Mouse (Mus musculus): ENCODE results near the gene Osm. TPM values are rescaled to one million over a fixed set of nuclear protein-coding genes. Genes with fewer than 3 reads are reported as not detected.

Osm gene
- polyA plus RNA-seq, 1 experiment from 2014 or later = 0.14 TPM

GRCm38 (mm10) chr11:4209556-4209955 lies 26.7 kb upstream of the Osm start:
- H3K9me3 ChIP-seq (replicated peaks; ENCODE audit: control insufficient read depth, low read length) = no peaks in the 10 kb centered on the region
- no peak overlapping the region for H3K4me3 ChIP-seq (replicated peaks; ENCODE audit: low read length)
- no peak overlapping the region for H3K9ac ChIP-seq (ENCODE audit: low read length)
- H3K27ac ChIP-seq (ENCODE audit: low read length) = no peak overlapping the region
- no peak overlapping the region for H3K4me2 ChIP-seq (ENCODE audit: low read depth, low read length)
- 78% methylated on average over 5 of the region's 5 CpGs for WGBS
- no peaks in the 10 kb centered on the region for H3K27me3 ChIP-seq (ENCODE audit: control insufficient read depth, insufficient read depth, low read length)
- H3K36me3 ChIP-seq (ENCODE audit: control insufficient read depth, insufficient read depth, low read length) = peaks cover 25% of the 10 kb centered on the region; the same call in 1 of the 2 replicates
- H3K4me1 ChIP-seq (ENCODE audit: control insufficient read depth, insufficient read depth, low read length) = no peaks in the 10 kb centered on the region
- no peak for ATAC-seq (ENCODE audit: insufficient read depth, low FRiP score)

DNA sequence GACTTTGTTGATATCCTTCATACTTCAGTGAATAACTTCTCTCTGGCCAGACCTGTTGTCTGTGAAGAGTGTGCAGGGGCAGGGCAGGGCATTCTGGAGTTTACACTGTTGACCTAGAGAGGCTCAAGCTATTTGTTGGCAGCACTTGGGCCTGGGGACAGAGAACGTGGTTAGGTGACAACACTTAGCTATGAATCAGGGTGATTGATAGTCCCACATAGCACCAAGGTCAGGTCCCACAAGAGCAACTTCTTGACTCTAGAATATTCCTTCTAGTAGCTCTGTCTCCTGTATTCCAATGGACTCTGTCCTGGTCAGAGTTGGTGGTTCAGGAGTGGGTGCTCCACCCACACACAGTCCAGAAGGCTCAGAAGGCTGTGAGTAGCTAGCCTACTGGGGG lies 25.4 kb upstream of the Osm start:
- H3K4me1 ChIP-seq (ENCODE audit: control insufficient read depth, insufficient read depth, low read length) = no peaks in the 10 kb centered on the region
- no peak overlapping the region for H3K9ac ChIP-seq (ENCODE audit: low read length)
- no peaks in the 10 kb centered on the region for H3K9me3 ChIP-seq (replicated peaks; ENCODE audit: control insufficient read depth, low read length)
- WGBS = 48% methylated on average over 1 of the region's 1 CpGs
- H3K4me2 ChIP-seq (ENCODE audit: low read depth, low read length) = no peak overlapping the region
- no peak overlapping the region for H3K27ac ChIP-seq (ENCODE audit: low read length)
- ATAC-seq (ENCODE audit: insufficient read depth, low FRiP score) = no peak
- H3K36me3 ChIP-seq (ENCODE audit: control insufficient read depth, insufficient read depth, low read length) = peaks cover 33% of the 10 kb centered on the region; the same call in 1 of the 2 replicates
- H3K4me3 ChIP-seq (replicated peaks; ENCODE audit: low read length) = no peak overlapping the region
- no peaks in the 10 kb centered on the region for H3K27me3 ChIP-seq (ENCODE audit: control insufficient read depth, insufficient read depth, low read length)

DNA sequence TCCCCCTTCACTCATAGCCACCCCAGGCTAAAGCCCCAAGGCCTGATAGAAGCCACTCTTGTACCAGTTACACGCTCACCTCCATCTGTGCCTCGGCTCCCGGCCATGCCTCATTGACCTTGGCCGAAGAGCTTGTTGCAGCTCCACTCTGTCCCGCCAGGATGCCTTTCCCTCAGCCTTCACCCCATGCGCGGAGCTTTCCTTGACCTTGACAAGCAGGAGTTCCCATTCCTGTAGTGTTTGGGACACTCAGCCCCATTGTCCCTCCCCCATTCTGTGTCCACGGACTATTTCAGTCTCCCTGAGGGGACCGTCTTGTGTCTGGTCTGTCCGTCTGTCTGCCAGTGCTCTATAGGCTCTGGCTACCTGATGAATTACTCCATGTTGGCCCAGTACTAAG lies 23.1 kb upstream of the Osm start:
- no peaks in the 10 kb centered on the region for H3K4me1 ChIP-seq (ENCODE audit: control insufficient read depth, insufficient read depth, low read length)
- no peak overlapping the region for H3K27ac ChIP-seq (ENCODE audit: low read length)

GRCm38 (mm10) chr11:4214572-4214971 lies 21.6 kb upstream of the Osm start:
- ATAC-seq (ENCODE audit: insufficient read depth, low FRiP score) = no peak
- peaks cover 28% of the 10 kb centered on the region; the same call in 1 of the 2 replicates for H3K36me3 ChIP-seq (ENCODE audit: control insufficient read depth, insufficient read depth, low read length)

More for the DNA sequence above, 23.1 kb upstream of the Osm start:
- peaks cover 28% of the 10 kb centered on the region; the same call in 1 of the 2 replicates for H3K36me3 ChIP-seq (ENCODE audit: control insufficient read depth, insufficient read depth, low read length)
- H3K27me3 ChIP-seq (ENCODE audit: control insufficient read depth, insufficient read depth, low read length) = no peaks in the 10 kb centered on the region
- H3K9me3 ChIP-seq (replicated peaks; ENCODE audit: control insufficient read depth, low read length) = no peaks in the 10 kb centered on the region
- 89% methylated on average over 10 of the region's 10 CpGs for WGBS
- no peak for ATAC-seq (ENCODE audit: insufficient read depth, low FRiP score)
- H3K4me3 ChIP-seq (replicated peaks; ENCODE audit: low read length) = no peak overlapping the region
- H3K9ac ChIP-seq (ENCODE audit: low read length) = no peak overlapping the region
- H3K4me2 ChIP-seq (ENCODE audit: low read depth, low read length) = no peak overlapping the region

DNA sequence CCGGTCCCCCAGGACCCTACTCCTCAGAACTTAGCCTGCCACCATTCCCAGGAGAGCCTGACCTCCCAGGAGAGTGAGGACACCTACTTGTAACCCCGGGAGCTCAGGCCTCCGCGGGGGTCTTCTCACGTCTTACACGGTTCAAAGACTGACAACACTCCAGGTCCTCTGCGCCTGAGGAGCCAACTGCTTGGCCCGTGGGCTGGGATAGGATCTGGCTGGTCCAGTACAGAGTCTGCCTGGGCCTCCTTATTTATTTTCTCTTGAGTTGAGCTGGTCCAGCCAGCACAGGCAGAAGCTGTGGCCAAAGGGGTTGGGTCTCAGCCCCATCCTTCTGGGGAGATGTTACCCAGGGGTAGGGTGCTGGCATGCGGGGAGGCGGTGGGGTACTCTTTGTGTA lies 21.2 kb upstream of the Osm start:
- no peak overlapping the region for H3K4me3 ChIP-seq (replicated peaks; ENCODE audit: low read length)
- no peaks in the 10 kb centered on the region for H3K9me3 ChIP-seq (replicated peaks; ENCODE audit: control insufficient read depth, low read length)
- no peak overlapping the region for H3K4me2 ChIP-seq (ENCODE audit: low read depth, low read length)
- H3K36me3 ChIP-seq (ENCODE audit: control insufficient read depth, insufficient read depth, low read length) = peaks cover 26% of the 10 kb centered on the region; the same call in 1 of the 2 replicates
- H3K4me1 ChIP-seq (ENCODE audit: control insufficient read depth, insufficient read depth, low read length) = peaks cover 11% of the 10 kb centered on the region; the same call in 1 of the 2 replicates
- no peak overlapping the region for H3K27ac ChIP-seq (ENCODE audit: low read length)
- WGBS = 82% methylated on average over 10 of the region's 10 CpGs
- no peak for ATAC-seq (ENCODE audit: insufficient read depth, low FRiP score)
- H3K9ac ChIP-seq (ENCODE audit: low read length) = no peak overlapping the region
- H3K27me3 ChIP-seq (ENCODE audit: control insufficient read depth, insufficient read depth, low read length) = no peaks in the 10 kb centered on the region

More at GRCm38 (mm10) chr11:4214572-4214971, 21.6 kb upstream of the Osm start:
- Histone ChIP-seq H3K27me3 (ENCODE audit: control insufficient read depth, insufficient read depth, low read length) (no peaks in the 10 kb centered on the region), H3K4me3 (replicated peaks; ENCODE audit: low read length) (no peak overlapping the region), H3K9ac (ENCODE audit: low read length) (no peak overlapping the region), H3K9me3 (replicated peaks; ENCODE audit: control insufficient read depth, low read length) (no peaks in the 10 kb centered on the region), H3K4me1 (ENCODE audit: control insufficient read depth, insufficient read depth, low read length) (peaks cover 11% of the 10 kb centered on the region; the same call in 1 of the 2 replicates), H3K4me2 (ENCODE audit: low read depth, low read length) (no peak overlapping the region), H3K27ac (ENCODE audit: low read length) (no peak overlapping the region)
- 95% methylated on average over 14 of the region's 14 CpGs for WGBS

DNA sequence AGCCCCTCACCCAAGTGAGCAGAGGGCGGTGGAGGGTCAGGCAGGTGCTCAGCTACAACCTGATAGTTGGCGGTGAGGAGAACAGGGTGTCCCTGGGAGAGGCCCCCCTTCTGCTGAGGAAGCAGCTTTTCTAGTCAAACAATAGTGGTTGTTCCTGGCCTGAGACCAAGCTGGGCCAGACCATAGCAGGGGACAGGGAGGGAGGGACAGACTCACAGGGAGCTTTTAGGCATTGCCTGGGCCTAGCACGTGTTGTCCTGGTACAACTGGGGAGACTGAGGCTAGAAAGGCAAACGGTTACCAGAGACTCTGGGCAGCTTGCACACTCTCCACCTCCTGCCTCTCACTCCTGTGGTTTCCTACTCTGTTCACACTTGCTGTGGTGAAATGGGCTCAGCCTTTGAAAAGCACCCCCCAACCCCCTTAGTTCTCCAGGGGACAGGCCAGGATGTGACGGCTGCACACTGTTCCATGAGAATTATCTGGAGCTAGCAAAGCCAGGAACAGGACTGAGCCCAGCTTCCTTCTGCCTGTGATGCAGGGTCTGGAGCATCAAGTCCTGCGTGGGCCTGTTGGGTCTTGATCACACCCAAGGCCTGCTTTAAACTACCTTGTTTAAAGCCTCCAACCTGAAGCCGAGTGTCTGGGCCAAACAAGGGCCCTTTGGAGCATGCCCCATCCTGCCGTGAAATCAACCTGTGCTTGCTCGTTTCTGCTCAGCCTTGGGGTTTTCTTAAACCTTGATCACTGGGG lies 19.8 kb upstream of the Osm start:
- H3K9ac ChIP-seq (ENCODE audit: low read length) = no peak overlapping the region
- peak overlapping the region; percentile 74 for H3K27ac ChIP-seq (ENCODE audit: low read length)
- peaks cover 11% of the 10 kb centered on the region; the same call in 1 of the 2 replicates for H3K4me1 ChIP-seq (ENCODE audit: control insufficient read depth, insufficient read depth, low read length)
- H3K4me2 ChIP-seq (ENCODE audit: low read depth, low read length) = no peak overlapping the region
- ATAC-seq (ENCODE audit: insufficient read depth, low FRiP score) = no peak
- no peak overlapping the region for H3K4me3 ChIP-seq (replicated peaks; ENCODE audit: low read length)
- 0 out of 2 replicates have a peak, but pooled peaks cover 18% of the 10 kb centered on the region for H3K36me3 ChIP-seq (ENCODE audit: control insufficient read depth, insufficient read depth, low read length)
- H3K27me3 ChIP-seq (ENCODE audit: control insufficient read depth, insufficient read depth, low read length) = no peaks in the 10 kb centered on the region
- H3K9me3 ChIP-seq (replicated peaks; ENCODE audit: control insufficient read depth, low read length) = no peaks in the 10 kb centered on the region
- WGBS = 71% methylated on average over 9 of the region's 9 CpGs

GRCm38 (mm10) chr11:4217914-4218629 lies 18.1 kb upstream of the Osm start, which contains the start of gene Castor1:
Gene Castor1, plus strand, starts transcription at chr11:4218225.
- peak; percentile 87 for ATAC-seq (ENCODE audit: insufficient read depth, low FRiP score)
- Histone ChIP-seq H3K4me2 (ENCODE audit: low read depth, low read length) (peak within 1 kb of the TSS; percentile 97), H3K9me3 (replicated peaks; ENCODE audit: control insufficient read depth, low read length) (no peaks in the 10 kb centered on the region), H3K36me3 (ENCODE audit: control insufficient read depth, insufficient read depth, low read length) (0 out of 2 replicates have a peak, but pooled peaks cover 17% of the 10 kb centered on the region), H3K4me1 (ENCODE audit: control insufficient read depth, insufficient read depth, low read length) (peaks cover 11% of the 10 kb centered on the region; the same call in 1 of the 2 replicates), H3K9ac (ENCODE audit: low read length) (peak within 1 kb of the TSS; percentile 74), H3K27ac (ENCODE audit: low read length) (peak within 1 kb of the TSS; percentile 40), H3K4me3 (replicated peaks; ENCODE audit: low read length) (peak within 1 kb of the TSS; percentile 57), H3K27me3 (ENCODE audit: control insufficient read depth, insufficient read depth, low read length) (no peaks in the 10 kb centered on the region)
- 1% methylated on average over 56 of the region's 56 CpGs for WGBS

DNA sequence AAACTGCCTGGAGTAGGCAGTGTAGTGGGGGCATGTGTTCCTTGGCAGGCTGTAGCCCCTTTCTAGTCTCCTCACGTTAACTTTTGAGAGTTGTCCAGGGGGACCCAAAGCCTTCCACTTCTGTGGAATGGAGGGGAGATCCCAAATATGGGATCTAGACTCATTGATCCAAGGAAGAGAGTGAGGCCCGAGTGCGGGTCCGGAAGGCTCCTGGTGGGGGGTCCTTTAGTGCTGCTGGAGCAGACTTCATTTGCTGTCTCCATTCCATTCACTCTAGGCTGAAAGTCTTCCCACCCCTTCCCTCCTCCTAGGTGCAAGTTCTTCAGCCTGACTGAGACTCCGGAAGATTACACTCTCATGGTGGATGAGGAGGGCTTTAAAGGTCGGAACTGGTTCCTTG lies 17.6 kb upstream of the Osm start:
- 10% methylated on average over 6 of the region's 6 CpGs for WGBS
- H3K27ac ChIP-seq (ENCODE audit: low read length) = no peak overlapping the region
- no peaks in the 10 kb centered on the region for H3K9me3 ChIP-seq (replicated peaks; ENCODE audit: control insufficient read depth, low read length)

More for the DNA sequence above, 17.6 kb upstream of the Osm start:
- Histone ChIP-seq H3K27me3 (ENCODE audit: control insufficient read depth, insufficient read depth, low read length) (no peaks in the 10 kb centered on the region), H3K9ac (ENCODE audit: low read length) (peak overlapping the region; percentile 74), H3K4me3 (replicated peaks; ENCODE audit: low read length) (peak overlapping the region; percentile 57), H3K4me2 (ENCODE audit: low read depth, low read length) (peak overlapping the region; percentile 97), H3K36me3 (ENCODE audit: control insufficient read depth, insufficient read depth, low read length) (0 out of 2 replicates have a peak, but pooled peaks cover 11% of the 10 kb centered on the region), H3K4me1 (ENCODE audit: control insufficient read depth, insufficient read depth, low read length) (peaks cover 11% of the 10 kb centered on the region; the same call in 1 of the 2 replicates)
- no peak for ATAC-seq (ENCODE audit: insufficient read depth, low FRiP score)

All from stomach, embryonic 16.5 days (tissue).